Mouse (Mus musculus) activated CD4-positive, CD25-positive, alpha-beta regulatory T cell (primary cell): Measurements from ENCODE around the gene Eppin. TPM values are rescaled to one million over a fixed set of nuclear protein-coding genes. Genes with fewer than 3 reads are reported as not detected.

Source experiments
- polyA plus RNA-seq, 2 experiments: library from polyadenylated mRNA; unstranded; fragments of 100-300 nt; shearing (Covaris generic); gene quantifications; one replicate each; pipeline ENCODE4 v1.2.1; 2017

The Eppin gene
- polyA plus RNA-seq, result not detected

GRCm38 (mm10) chr2:164593494-164593893 lies at the start of gene Eppin:
Gene Eppin (minus strand): TSS chr2:164593594.

GRCm38 (mm10) chr2:164638696-164639095 lies 45.3 kb upstream of the Eppin start, which contains the start of gene Wfdc16:
Gene Wfdc16 (minus strand): TSS chr2:164638796.

GRCm38 (mm10) chr2:164613471-164613870 lies 20.1 kb upstream of the Eppin start, which contains the start of the genes Wfdc6b and Wfdc8:
Gene Wfdc6b (plus strand): TSS chr2:164613522.
Gene Wfdc8 (minus strand): TSS chr2:164613626.

GRCm38 (mm10) chr2:164585025-164585725 lies 8.2 kb downstream of the Eppin start, which contains the start of gene Wfdc6a:
Gene Wfdc6a (minus strand): TSS chr2:164585447.

GRCm38 (mm10) chr2:164573359-164573758 lies 20.0 kb downstream of the Eppin start, which contains the start of gene Spint3:
Gene Spint3 (minus strand): TSS chr2:164573459.

GRCm38 (mm10) chr2:164562391-164563188 lies 30.8 kb downstream of the Eppin start, which contains the start of gene Wfdc2:
Gene Wfdc2 (plus strand): TSS chr2:164562413.

Other genes starting within 250 kb of the Eppin start
- 10 to 100 TPM in 1 of 2 experiments, 1 to 10 TPM in 1; 8.3 to 12.3 TPM for gene Slpi, start 204.5 kb downstream of the Eppin start, polyA plus RNA-seq
- not detected for gene Rbpjl, start 190.5 kb downstream of the Eppin start, polyA plus RNA-seq
- not detected for gene Matn4, start 188.4 kb downstream of the Eppin start, polyA plus RNA-seq
- 10 to 100 TPM in 1 of 2 experiments, 1 to 10 TPM in 1; 2.1 to 10.2 TPM for gene Sdc4, start 149.7 kb downstream of the Eppin start, polyA plus RNA-seq
- 100 to 1,000 TPM; 109 to 126 TPM for gene Sys1, start 136.6 kb downstream of the Eppin start, polyA plus RNA-seq
- 10 to 100 TPM; 11.8 to 17.1 TPM for gene Gm20458, start 132.6 kb downstream of the Eppin start, polyA plus RNA-seq
- under 1 TPM in 1 of 2 experiments, not detected in 1; 0.24 TPM for gene Trp53tg5, start 119.9 kb downstream of the Eppin start, polyA plus RNA-seq
- gene Dbndd2, start 107.5 kb downstream of the Eppin start, polyA plus RNA-seq, result 1 to 10 TPM; 3.5 to 4.9 TPM
- gene Pigt, start 96.1 kb downstream of the Eppin start, polyA plus RNA-seq, result 10 to 100 TPM; 32.7 to 39.1 TPM
- gene Wfdc2, start 31.2 kb downstream of the Eppin start, polyA plus RNA-seq, result 1 to 10 TPM in 1 of 2 experiments, under 1 TPM in 1; 0.43 to 1.1 TPM
- not detected for gene Spint3, start 20.1 kb downstream of the Eppin start, polyA plus RNA-seq
- not detected for gene Wfdc6a, start 8.1 kb downstream of the Eppin start, polyA plus RNA-seq
- gene Wfdc6b, start 19.9 kb upstream of the Eppin start, polyA plus RNA-seq, result under 1 TPM in 1 of 2 experiments, not detected in 1; 0.28 TPM
- under 1 TPM in 1 of 2 experiments, not detected in 1; 0.12 TPM for gene Wfdc8, start 20.0 kb upstream of the Eppin start, polyA plus RNA-seq
- not detected for gene Wfdc16, start 45.2 kb upstream of the Eppin start, polyA plus RNA-seq
- gene Wfdc10, start 62.5 kb upstream of the Eppin start, polyA plus RNA-seq, result not detected
- not detected for gene Wfdc9, start 63.0 kb upstream of the Eppin start, polyA plus RNA-seq
- gene Wfdc11, start 80.5 kb upstream of the Eppin start, polyA plus RNA-seq, result not detected
- not detected for gene Wfdc13, start 91.5 kb upstream of the Eppin start, polyA plus RNA-seq
- not detected for gene Spint4, start 104.9 kb upstream of the Eppin start, polyA plus RNA-seq
- not detected for gene Spint5, start 121.7 kb upstream of the Eppin start, polyA plus RNA-seq
- under 1 TPM in 1 of 2 experiments, not detected in 1; 0.49 TPM for gene Wfdc3, start 152.3 kb upstream of the Eppin start, polyA plus RNA-seq
- 10 to 100 TPM; 64.6 to 68.8 TPM for gene Dnttip1, start 152.4 kb upstream of the Eppin start, polyA plus RNA-seq
- gene Ube2c, start 176.3 kb upstream of the Eppin start, polyA plus RNA-seq, result 10 to 100 TPM; 20.3 to 34.2 TPM
- gene Tnnc2, start 186.4 kb upstream of the Eppin start, polyA plus RNA-seq, result not detected
- 10 to 100 TPM in 1 of 2 experiments, 1 to 10 TPM in 1; 7.8 to 11.3 TPM for gene Snx21, start 192.2 kb upstream of the Eppin start, polyA plus RNA-seq
- gene Acot8, start 211.3 kb upstream of the Eppin start, polyA plus RNA-seq, result 10 to 100 TPM; 43.0 to 44.5 TPM
- 1 to 10 TPM; 4.5 to 9.6 TPM for gene Zswim3, start 211.5 kb upstream of the Eppin start, polyA plus RNA-seq
- gene Zswim1, start 229.1 kb upstream of the Eppin start, polyA plus RNA-seq, result 10 to 100 TPM; 16.1 to 16.4 TPM
- under 1 TPM in 1 of 2 experiments, not detected in 1; 0.67 TPM for gene Spata25, start 234.9 kb upstream of the Eppin start, polyA plus RNA-seq
- gene Ctsa, start 239.3 kb upstream of the Eppin start, polyA plus RNA-seq, result 100 to 1,000 TPM; 220 to 295 TPM
- 1 to 10 TPM; 1.6 to 2.6 TPM for gene Neurl2, start 239.9 kb upstream of the Eppin start, polyA plus RNA-seq